Mouse (Mus musculus) embryonic facial prominence, embryonic 14.5 days (tissue): ENCODE data around the gene Pnck. TPM values are rescaled to one million over a fixed set of nuclear protein-coding genes. Genes with fewer than 3 reads are reported as not detected.

ENCODE experiments used
- ATAC-seq: fragments of 200-750 bp; cut with Nextera tagmentation; 2 replicates; pipeline ENCODE4 v1.8.0; 2017; ENCODE audit warnings: low read depth, moderate number of reproducible peaks, moderate TSS enrichment
- DNase-seq: peaks from one replicate; pipeline ENCODE4 v3.0.0-alpha.2; 2015; ENCODE audit warnings: low spot score
- H3K27ac ChIP-seq: fragments of 300-500 bp; sonication (generic); replicated peaks from 2 replicates; pipeline ENCODE4 v1.5.1; 2014; ENCODE audit warnings: low read depth, mild to moderate bottlenecking, low read length, moderate library complexity
- H3K27me3 ChIP-seq: fragments of 300-500 bp; sonication (generic); replicated peaks from 2 replicates; pipeline ENCODE4 v1.6.1; 2014; ENCODE audit warnings: low read length; ENCODE audit not compliant: control insufficient read depth, insufficient read depth
- H3K36me3 ChIP-seq: fragments of 300-500 bp; sonication (generic); 2 replicates; pipeline ENCODE4 v1.6.1; 2014; ENCODE audit warnings: low read length, mixed read lengths; ENCODE audit not compliant: control insufficient read depth, insufficient read depth
- H3K4me1 ChIP-seq: fragments of 300-500 bp; sonication (generic); 2 replicates; pipeline ENCODE4 v1.6.1; 2014; ENCODE audit warnings: antibody characterized with exemption, low read length; ENCODE audit not compliant: control insufficient read depth, insufficient read depth
- H3K4me2 ChIP-seq: fragments of 300-500 bp; sonication (generic); 2 replicates; pipeline ENCODE4 v1.6.1; 2014; ENCODE audit warnings: low read depth, mild to moderate bottlenecking, low read length, moderate library complexity, mixed read lengths
- H3K4me3 ChIP-seq: fragments of 300-500 bp; sonication (generic); 2 replicates; pipeline ENCODE4 v1.5.1; 2014; ENCODE audit warnings: low read depth, mild to moderate bottlenecking, low read length
- H3K9ac ChIP-seq: fragments of 300-500 bp; sonication (generic); 2 replicates; pipeline ENCODE4 v1.6.1; 2014; ENCODE audit warnings: low read depth, mild to moderate bottlenecking, low read length, moderate library complexity, mixed read lengths
- H3K9me3 ChIP-seq: fragments of 300-500 bp; sonication (generic); 2 replicates; pipeline ENCODE4 v1.6.1; 2016; ENCODE audit warnings: low read length; ENCODE audit not compliant: control insufficient read depth
- WGBS: fragments of 180-500 bp; shearing (Covaris S2); extraction: QIAGEN DNeasy Blood & Tissue Kit; methylation state at CpG from one replicate; pipeline ENCODE4 v1.1.7; 2014; 5-methylcytosine and 5-hydroxymethylcytosine counted together
- polyA plus RNA-seq: library from polyadenylated mRNA; unstranded; fragments of >200 nt; fragmentation: Nextera tagmentation; extraction: Ambion mirVana; gene quantifications from 2 replicates; pipeline ENCODE4 v1.2.1, GENCODE M21; 2014

Pnck gene
- polyA plus RNA-seq, 1 experiment from 2014 or later: 16.6 TPM

GRCm38 (mm10) chrX:73673968-73674661 is 14.2 kb upstream of the Pnck start:
- no peaks in the 10 kb centered on the region for H3K4me1 ChIP-seq
- peak; percentile 24 for ATAC-seq

GRCm38 (mm10) chrX:73673619-73673967 is 13.7 kb upstream of the Pnck start:
- no peak for ATAC-seq
- no peak overlapping the region for H3K27ac ChIP-seq

More at GRCm38 (mm10) chrX:73673968-73674661, 14.2 kb upstream of the Pnck start:
- Histone ChIP-seq H3K27me3 (no peaks in the 10 kb centered on the region), H3K4me3 (peak overlapping the region; percentile 60), H3K9me3 (no peaks in the 10 kb centered on the region), H3K9ac (peak overlapping the region; percentile 79), H3K27ac (no peak overlapping the region), H3K4me2 (peak overlapping the region; percentile 63), H3K36me3 (peaks cover 21% of the 10 kb centered on the region; the same call in 1 of the 2 replicates)
- no peak for DNase-seq
- WGBS: 44% methylated on average over 13 of the region's 20 CpGs

GRCm38 (mm10) chrX:73672879-73673618 is 13.1 kb upstream of the Pnck start, which contains the start of gene Slc6a8:
Slc6a8 (plus strand) TSS chrX:73673150.
- WGBS: 16% methylated on average over 7 of the region's 72 CpGs
- Histone ChIP-seq H3K27ac (peak within 1 kb of the TSS; percentile 48), H3K9ac (peak within 1 kb of the TSS; percentile 79), H3K4me2 (peak within 1 kb of the TSS; percentile 63), H3K4me1 (no peaks in the 10 kb centered on the region), H3K27me3 (no peaks in the 10 kb centered on the region), H3K9me3 (no peaks in the 10 kb centered on the region), H3K36me3 (0 out of 2 replicates have a peak, but pooled peaks cover 10% of the 10 kb centered on the region), H3K4me3 (peak within 1 kb of the TSS; percentile 60)
- ATAC-seq (peak; percentile 82), DNase-seq (peak; percentile 89)

More at GRCm38 (mm10) chrX:73673619-73673967, 13.7 kb upstream of the Pnck start:
- no peaks in the 10 kb centered on the region for H3K4me1 ChIP-seq
- peak overlapping the region; percentile 63 for H3K4me2 ChIP-seq
- H3K9ac ChIP-seq: peak overlapping the region; percentile 79
- no peak for DNase-seq
- H3K27me3 ChIP-seq: no peaks in the 10 kb centered on the region
- WGBS: 19% methylated on average over 14 of the region's 42 CpGs
- no peaks in the 10 kb centered on the region for H3K9me3 ChIP-seq
- H3K4me3 ChIP-seq: peak overlapping the region; percentile 60
- peaks cover 15% of the 10 kb centered on the region; the same call in 1 of the 2 replicates for H3K36me3 ChIP-seq

DNA sequence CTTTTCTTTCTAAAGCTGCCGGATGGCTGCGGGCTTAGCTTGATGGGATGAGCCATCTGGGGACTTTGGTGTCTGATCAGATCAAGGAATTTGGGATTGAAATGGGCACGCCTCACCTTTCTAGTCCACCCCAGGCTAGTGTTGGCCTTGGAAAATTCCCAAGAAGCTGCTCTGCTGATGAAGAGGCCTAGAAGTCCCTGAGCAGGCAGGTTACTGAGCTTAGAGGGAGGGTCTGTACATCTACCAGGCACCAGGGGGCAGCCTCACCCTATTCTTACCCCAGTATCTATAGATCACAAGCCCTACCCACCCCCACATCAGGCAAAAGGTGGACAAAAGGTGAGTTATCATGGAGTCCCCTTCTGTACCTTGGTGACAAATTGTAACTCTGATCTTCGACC is 12.1 kb upstream of the Pnck start:
- WGBS: 48% methylated on average over 4 of the region's 4 CpGs
- Histone ChIP-seq H3K36me3 (no peaks in the 10 kb centered on the region), H3K4me3 (no peak overlapping the region), H3K27me3 (no peaks in the 10 kb centered on the region), H3K4me1 (no peaks in the 10 kb centered on the region), H3K4me2 (no peak overlapping the region), H3K27ac (no peak overlapping the region), H3K9ac (no peak overlapping the region), H3K9me3 (no peaks in the 10 kb centered on the region)
- ATAC-seq: peak; percentile 75
- DNase-seq: peak; percentile 65

GRCm38 (mm10) chrX:73663143-73663542 is 3.2 kb upstream of the Pnck start:
- Histone ChIP-seq H3K9me3 (no peaks in the 10 kb centered on the region), H3K27ac (no peak overlapping the region), H3K4me2 (no peak overlapping the region), H3K36me3 (no peaks in the 10 kb centered on the region), H3K27me3 (no peaks in the 10 kb centered on the region), H3K9ac (no peak overlapping the region), H3K4me1 (no peaks in the 10 kb centered on the region), H3K4me3 (no peak overlapping the region)
- no peak for DNase-seq
- no peak for ATAC-seq

GRCm38 (mm10) chrX:73660284-73660665 is 358 bp upstream of the Pnck start:
- no peaks in the 10 kb centered on the region for H3K4me1 ChIP-seq
- peak overlapping the region; percentile 58 for H3K9ac ChIP-seq
- ATAC-seq: peak; percentile 4; the same call in 1 of the 2 replicates

GRCm38 (mm10) chrX:73658936-73659574 is 862 bp downstream of the Pnck start:
- no peaks in the 10 kb centered on the region for H3K4me1 ChIP-seq
- H3K9ac ChIP-seq: peak overlapping the region; percentile 58
- no peaks in the 10 kb centered on the region for H3K36me3 ChIP-seq
- H3K9me3 ChIP-seq: no peaks in the 10 kb centered on the region
- WGBS: 64% methylated on average over 11 of the region's 13 CpGs
- DNase-seq (no peak), ATAC-seq (peak; percentile 7; the same call in 1 of the 2 replicates)
- H3K27ac ChIP-seq: no peak overlapping the region
- peak overlapping the region; percentile 46 for H3K4me3 ChIP-seq
- no peaks in the 10 kb centered on the region for H3K27me3 ChIP-seq
- peak overlapping the region; percentile 71 for H3K4me2 ChIP-seq

More at GRCm38 (mm10) chrX:73660284-73660665, 358 bp upstream of the Pnck start:
- no peak for DNase-seq
- Histone ChIP-seq H3K4me2 (peak overlapping the region; percentile 71), H3K9me3 (no peaks in the 10 kb centered on the region), H3K4me3 (peak overlapping the region; percentile 46), H3K27me3 (no peaks in the 10 kb centered on the region), H3K36me3 (no peaks in the 10 kb centered on the region), H3K27ac (no peak overlapping the region)
- 63% methylated on average over 3 of the region's 3 CpGs for WGBS

DNA sequence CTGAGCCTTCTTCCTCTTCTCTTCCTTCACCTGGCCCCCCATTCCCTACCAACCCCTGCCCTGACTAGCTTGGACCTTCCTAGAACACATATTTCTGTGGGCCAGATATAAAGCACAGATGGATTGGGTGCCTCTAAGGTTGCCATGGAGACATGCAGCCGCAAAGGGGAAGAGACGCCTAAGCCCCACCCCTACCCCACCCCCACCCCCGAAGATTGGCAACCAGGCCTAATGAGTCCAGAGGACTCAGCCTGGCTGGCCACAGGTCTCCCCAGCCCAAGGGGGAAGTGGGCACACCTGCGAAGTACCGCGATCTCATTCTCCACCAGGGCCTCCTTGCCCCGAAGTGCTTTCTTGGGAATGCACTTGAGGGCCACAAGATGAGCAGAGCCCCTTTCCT is 1.5 kb downstream of the Pnck start:
- 39% methylated on average over 5 of the region's 7 CpGs for WGBS

More for the DNA sequence above, 1.5 kb downstream of the Pnck start:
- Histone ChIP-seq H3K9me3 (no peaks in the 10 kb centered on the region), H3K4me1 (no peaks in the 10 kb centered on the region), H3K4me2 (peak overlapping the region; percentile 71; the same call in 1 of the 2 replicates), H3K4me3 (no peak overlapping the region), H3K9ac (no peak overlapping the region), H3K27ac (no peak overlapping the region), H3K27me3 (no peaks in the 10 kb centered on the region), H3K36me3 (no peaks in the 10 kb centered on the region)
- DNase-seq (no peak), ATAC-seq (no peak)
